Mouse (Mus musculus): Measurements from ENCODE around the gene Gipc2. TPM values are rescaled to one million over a fixed set of nuclear protein-coding genes. Genes with fewer than 3 reads are reported as not detected.

Gene Gipc2
- total RNA-seq, 1 experiment from 2014 or later, result not detected

GRCm38 (mm10) chr3:152047914-152048313, 118.1 kb downstream of the Gipc2 start:
- ATAC-seq (ENCODE audit: extremely low read depth, insufficient number of reproducible peaks, low FRiP score, poor library complexity, severe bottlenecking), result no peak

DNA sequence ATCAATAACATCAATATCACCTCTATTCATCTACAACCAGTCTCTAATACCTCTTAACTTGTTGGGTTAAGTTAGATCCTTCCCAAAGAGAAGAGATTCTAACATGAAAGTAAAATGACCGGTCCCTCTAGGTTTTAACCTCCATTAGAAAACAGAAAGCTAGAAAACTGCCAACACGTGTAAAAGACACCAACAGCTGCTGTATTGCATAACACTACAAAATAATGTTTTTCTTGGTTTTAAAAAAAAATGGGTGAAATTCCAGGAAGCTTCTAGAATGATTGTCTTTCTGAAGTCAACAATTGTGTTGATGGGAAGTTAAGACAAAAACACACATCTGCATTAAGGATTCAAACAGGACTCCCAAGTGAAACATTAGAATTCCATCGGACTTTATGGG, 119.1 kb downstream of the Gipc2 start:
- no peak for ATAC-seq (ENCODE audit: extremely low read depth, insufficient number of reproducible peaks, low FRiP score, poor library complexity, severe bottlenecking)

Other genes with a start within 250 kb of the Gipc2 start
- gene Dnajb4, start 44.1 kb upstream of the Gipc2 start, total RNA-seq (2017), result 36.0 and 44.2 TPM in 2 replicates
- gene Fubp1, start 44.2 kb upstream of the Gipc2 start, total RNA-seq (2017), result 192 and 208 TPM in 2 replicates
- 0.35 TPM in 1 of 2 replicates, not detected in the other for gene Nexn, start 100.1 kb upstream of the Gipc2 start, total RNA-seq (2017)
- 20.9 and 23.4 TPM in 2 replicates for gene Miga1, start 174.2 kb upstream of the Gipc2 start, total RNA-seq (2017)
- gene Usp33, start 180.2 kb upstream of the Gipc2 start, total RNA-seq (2017), result 114 and 121 TPM in 2 replicates
- gene Zzz3, start 229.2 kb upstream of the Gipc2 start, total RNA-seq (2017), result 84.1 and 92.9 TPM in 2 replicates